Mouse (Mus musculus) right cerebral cortex, adult 18-20 months (tissue): ENCODE results near the gene Tmbim4.
"Not testable (repeated sequence)": the region's sequence is repeated elsewhere in the genome, so short reads cannot be mapped to it uniquely, and the experiment has no call there.

Source experiments
- DNase-seq: peaks from one replicate; pipeline ENCODE4 v3.0.0; 2022; ENCODE audit warnings: mixed read lengths

Gene Tmbim4

DNA sequence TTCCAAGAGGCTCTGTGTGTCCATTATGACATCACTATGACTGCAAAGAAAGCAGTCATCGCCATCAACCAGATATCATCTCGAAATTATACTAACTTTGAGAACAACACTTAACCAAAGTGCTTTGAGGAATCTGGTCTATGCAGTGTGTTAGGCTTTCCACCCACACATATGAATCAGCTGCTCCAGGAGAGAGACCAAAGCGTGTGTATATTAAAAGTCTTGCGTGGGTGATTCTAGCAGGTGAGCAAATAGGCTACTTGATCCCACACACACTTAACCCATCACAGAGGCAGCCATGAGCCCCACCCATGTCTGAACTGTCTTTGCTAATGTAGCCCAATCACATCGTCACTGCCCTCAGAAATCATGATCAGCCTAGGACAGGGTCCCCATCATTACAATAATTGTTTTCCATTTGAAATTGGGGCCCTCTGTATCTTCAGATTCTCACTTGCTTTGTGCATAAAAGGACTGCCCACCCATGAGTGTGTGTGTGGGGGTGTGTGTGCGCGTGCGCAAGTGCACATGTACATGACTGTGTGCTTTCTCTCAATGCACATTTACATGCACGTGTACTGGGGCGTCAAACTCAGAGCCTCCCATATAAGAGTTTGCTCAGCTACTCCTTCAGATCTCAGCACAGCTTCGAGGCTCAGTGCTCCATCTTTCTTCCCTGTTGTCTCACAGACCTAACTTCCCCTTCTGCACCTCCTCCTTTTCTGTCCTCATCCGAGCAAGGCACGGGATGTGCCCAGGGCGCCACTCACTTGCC lies 4.1 kb upstream of the Tmbim4 start:
- peak; percentile 25 for DNase-seq

DNA sequence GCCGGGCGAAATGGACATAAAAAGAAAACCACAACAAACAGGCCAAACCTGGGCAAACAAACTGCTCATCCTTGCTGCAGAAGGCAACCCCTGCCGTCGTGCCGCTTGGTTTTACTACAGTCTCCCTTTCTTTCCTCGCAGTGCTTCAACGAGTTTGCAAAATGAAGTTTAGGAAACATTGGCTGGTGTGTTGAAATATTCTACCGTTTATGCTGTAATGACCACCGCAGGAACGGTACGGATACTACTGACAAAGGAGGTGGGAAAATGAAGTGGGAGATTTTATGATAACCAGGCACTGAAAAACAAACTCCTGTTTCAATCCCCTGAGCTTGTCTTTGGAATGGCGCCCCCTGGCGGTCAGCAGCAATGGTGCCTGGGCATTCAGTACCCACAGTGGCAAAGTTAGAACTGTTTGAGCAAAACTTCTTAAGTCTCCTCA lies 592 bp downstream of the Tmbim4 start, which contains the start of gene Irak3:
Irak3 (minus strand) TSS at position 170 of the 442 bp plus-strand sequence.
- peak; percentile 70 for DNase-seq

DNA sequence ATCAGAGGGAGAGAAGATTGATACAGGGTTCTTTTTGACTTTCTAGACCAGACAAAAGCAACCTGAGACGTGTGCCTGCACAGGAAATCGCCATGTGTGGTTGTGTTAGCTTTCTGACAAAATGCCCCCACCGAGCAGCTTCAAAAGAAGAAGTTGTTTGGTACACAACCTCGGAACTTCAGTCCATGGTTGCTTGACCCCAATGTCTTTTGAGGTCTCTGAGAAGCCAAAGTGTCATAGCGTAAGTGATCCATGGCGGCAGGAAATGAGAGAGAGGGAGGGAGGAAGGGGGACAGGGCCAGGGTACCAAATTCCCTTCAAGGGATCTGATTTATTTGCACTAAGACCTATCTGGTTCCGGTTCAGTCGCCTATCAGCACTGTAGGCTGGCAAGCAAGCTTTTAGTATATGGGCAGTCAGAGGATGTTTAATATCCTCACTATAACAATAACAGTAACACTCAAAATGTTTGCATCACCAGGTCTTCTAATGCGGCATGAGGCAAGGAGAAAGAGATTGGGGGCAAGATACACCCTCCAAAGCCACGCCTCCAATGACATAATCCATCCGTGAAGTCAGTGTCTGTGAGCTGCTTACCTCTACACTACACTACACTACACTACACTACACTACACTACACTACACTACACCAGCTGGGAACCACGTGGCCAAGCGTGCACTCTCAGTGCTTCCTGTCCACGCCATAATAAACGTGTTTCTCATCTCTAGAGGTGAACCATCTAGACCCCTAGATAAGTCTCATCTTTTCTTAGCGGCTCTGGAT lies 1.3 kb downstream of the Tmbim4 start:
- no peak for DNase-seq

DNA sequence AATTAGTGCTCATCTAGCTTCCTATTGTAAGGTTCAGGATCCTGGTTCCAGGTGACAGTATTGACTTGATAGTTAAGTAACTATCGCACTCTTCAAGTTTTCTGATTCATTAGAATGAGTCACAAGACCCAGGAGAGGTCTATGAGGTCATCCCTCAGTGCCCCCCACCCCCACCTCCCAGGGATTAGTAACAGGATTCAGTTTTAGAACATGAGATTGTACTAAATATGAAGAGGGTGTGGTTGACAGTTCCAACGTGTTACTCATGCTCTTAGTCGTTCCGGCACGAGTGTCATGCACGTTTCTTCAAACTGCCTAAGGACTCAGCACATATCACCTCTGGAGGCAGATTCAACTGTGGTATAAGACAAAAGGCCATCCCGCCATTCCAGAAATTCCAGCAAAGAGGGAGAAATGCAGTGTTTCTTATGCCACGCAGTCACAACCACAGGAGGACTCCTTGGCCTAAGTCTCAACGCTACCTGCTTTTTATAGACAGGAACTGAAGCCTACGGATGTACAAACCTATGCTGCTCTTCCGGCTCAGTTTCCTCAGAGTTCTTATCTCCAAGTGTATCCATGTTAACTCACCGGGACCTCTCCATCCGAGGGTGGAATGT lies 3.3 kb downstream of the Tmbim4 start:
- no peak for DNase-seq

DNA sequence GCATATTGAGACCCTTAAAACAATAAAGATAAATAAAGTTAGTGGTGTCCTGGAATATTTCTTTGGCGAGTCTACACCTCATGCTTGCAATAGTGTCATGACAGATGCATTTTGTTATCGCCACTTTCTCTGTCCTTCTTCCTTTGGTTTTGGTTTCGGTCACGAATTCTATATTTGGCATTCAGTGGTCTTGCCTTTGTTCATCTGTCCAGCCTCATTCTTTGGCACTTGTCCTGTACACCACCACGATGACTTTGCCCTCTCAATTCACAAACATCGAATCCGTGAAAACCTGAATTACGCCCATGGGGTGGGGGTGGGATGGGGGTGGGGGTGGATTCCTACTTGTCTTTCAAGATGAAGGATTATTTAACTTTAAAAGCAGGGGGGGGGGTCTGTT lies 6.6 kb downstream of the Tmbim4 start:
- DNase-seq: no peak

- peak; percentile 91 for DNase-seq
Observed at GRCm38 (mm10) chr10:120208575-120209538, 7.5 kb downstream of the Tmbim4 start.

DNA sequence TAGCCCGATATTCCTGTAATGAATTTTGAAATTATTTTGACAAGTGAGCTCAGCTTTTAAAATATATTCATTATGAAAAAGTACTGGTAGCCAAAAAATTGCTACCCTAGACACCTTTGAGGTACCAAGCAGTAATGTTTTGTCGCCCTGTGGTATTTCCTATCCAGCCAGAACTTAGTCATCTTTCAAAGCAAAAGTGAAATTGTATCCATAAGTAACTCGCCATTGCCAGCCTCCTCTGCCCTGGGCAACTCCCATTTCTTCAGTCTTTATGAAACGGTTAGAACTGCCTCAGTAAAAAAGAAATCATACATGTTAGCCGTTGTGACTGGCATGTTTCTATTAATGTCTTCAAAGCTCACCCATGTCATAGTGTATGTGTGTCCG lies 8.1 kb downstream of the Tmbim4 start:
- no peak for DNase-seq

- no peak for DNase-seq
Observed at GRCm38 (mm10) chr10:120210096-120210495, 8.7 kb downstream of the Tmbim4 start.

DNA sequence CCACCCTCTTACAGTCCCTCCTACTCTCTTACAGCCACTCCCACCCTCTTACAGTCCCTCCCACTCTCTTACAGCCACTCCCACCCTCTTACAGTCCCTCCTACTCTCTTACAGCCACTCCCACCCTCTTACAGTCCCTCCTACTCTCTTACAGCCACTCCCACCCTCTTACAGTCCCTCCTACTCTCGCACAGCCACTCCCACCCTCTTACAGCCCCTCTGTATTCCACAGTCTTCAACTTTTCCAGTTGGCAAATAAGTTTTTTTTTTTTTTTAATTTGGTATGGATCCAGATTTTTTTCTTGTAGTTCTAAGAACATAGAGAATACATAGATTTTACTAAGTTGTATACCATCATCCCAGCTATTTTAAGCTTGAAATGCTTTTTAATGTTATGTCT lies 15.7 kb downstream of the Tmbim4 start:
- DNase-seq: not testable (repeated sequence)

DNA sequence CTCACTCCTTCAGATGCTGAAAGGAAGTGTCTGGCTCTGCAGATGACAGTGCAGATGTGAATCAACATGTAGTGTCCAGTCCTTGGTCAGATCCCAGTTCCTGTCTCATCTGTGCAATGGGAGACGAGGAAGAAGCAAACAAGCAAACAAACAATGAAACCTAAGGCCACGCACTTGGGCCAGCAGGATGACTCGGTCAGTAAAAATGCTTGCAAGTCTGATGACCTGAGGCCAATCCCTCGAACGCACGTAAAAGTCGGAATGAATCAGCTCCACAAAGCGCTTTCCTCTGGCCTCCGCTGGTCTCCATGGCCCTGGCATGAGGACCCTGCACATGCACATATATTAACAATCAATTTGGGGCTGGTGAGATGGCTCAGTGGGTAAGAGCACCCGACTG lies 17.6 kb downstream of the Tmbim4 start:
- no peak for DNase-seq

DNA sequence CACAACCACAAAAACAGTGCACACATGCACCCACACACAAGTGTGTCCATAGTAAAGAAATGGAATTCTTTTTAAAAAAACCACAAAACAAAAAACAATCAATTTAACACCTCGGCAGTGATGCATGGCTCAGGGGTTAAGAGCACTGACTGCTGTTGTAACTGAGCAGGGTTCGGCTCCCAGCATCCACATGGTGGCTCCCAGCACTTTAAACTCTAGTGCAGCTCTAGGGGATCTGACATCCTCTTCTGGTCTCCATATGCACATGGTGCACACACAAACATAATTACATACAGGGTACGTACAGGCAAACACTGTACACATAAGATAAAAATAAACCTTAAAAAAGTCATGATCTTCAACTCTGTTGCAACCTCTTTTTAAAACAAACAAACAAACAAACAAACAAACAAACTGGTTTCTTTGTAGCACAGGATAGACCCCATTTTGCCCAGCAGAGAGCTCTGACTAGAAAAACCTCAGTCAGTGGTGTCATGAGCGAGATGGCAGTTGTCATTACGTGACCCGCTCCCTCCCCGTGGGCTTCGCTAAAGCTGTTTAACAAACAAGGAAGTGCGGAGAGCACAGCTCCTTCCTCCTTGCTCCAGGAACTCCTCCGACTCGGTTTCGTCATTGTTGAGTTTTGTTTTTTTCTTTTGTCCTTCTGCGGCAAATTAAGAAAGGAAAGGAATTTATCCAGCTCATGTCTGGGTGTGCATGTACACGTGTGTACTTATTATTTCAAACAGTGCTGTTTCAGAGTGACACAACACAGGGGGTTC lies 18.4 kb downstream of the Tmbim4 start:
- no peak for DNase-seq

- no peak for DNase-seq
Observed at GRCm38 (mm10) chr10:120220776-120221175, 19.4 kb downstream of the Tmbim4 start.

GRCm38 (mm10) chr10:120226871-120227661 lies 25.7 kb downstream of the Tmbim4 start, which contains the start of gene Llph:
Llph (plus strand) TSS chr10:120227070.
- peak; percentile 89 for DNase-seq

- peak; percentile 19 for DNase-seq
Observed at GRCm38 (mm10) chr10:120231718-120232117, 30.3 kb downstream of the Tmbim4 start.

- DNase-seq: peak; percentile 35
Observed at GRCm38 (mm10) chr10:120233655-120234367, 32.4 kb downstream of the Tmbim4 start.

- DNase-seq: no peak
Observed at GRCm38 (mm10) chr10:120236855-120237254, 35.5 kb downstream of the Tmbim4 start.

- DNase-seq: no peak
Observed at GRCm38 (mm10) chr10:120238241-120238640, 36.9 kb downstream of the Tmbim4 start.

DNA sequence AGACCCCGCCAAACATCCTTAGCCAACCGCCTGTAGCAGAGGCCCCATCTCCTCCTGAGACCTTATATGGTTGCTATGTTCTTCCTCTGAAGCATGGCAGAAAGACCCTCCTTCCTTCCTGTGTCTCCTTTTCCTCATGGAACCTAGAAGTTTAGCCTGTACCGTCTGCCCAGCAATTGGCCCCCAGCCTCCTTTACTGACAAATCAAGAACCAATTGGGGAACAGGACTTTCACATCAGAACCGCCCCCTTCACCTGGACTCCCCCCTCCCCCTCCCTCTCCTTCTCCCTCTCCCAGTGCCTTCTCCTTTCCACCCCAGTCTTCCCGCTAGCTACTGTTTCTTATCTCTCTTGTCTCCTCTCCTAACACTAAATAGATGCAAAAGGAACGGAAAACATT lies 38.1 kb downstream of the Tmbim4 start:
- no peak for DNase-seq

DNA sequence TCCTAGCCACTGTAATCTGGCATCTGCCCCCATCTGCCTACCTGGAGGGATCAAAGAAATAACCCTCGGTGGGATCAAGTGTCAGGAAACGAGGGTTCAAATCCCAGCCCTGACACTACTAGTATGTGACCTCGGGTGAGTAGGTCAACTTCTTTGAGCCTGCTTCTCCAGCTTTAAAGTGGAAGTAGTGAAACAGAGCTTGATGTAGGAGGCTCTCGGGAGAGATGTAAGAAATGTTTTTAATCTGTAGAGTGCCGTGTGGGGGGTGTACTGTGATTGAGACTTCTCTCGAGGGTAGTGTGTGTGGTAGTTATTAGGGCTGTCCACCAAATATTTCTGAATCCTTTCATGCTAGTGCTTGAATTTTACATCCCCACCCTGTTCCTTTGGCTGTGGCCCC lies 41.0 kb downstream of the Tmbim4 start:
- DNase-seq: no peak

DNA sequence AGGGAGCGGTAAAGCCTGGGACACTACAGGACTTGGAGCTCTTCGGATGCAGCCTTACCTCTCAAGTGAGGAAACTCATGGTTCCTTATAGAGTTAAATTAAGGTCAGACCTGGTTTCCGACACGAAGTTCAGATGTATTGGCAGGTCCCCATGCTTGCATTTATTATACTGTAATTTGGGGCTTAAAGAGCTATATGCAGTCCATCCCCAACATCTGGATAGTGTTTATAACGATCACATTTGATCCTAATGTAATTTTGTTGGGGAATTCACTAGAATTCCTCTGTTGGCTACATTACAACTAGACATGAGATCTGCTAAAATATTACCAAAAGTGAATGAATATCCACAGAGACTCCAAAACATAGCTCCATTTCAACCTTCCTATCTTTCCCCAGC lies 44.3 kb downstream of the Tmbim4 start:
- no peak for DNase-seq
